Mouse (Mus musculus) G1E (cell line): ENCODE measurements around the gene Nfatc2. TPM values are rescaled to one million over a fixed set of nuclear protein-coding genes. Genes with fewer than 3 reads are reported as not detected.

Source experiments
- ATAC-seq: 2 replicates; pipeline ENCODE4 v1.8.0; 2016; ENCODE audit warnings: mild to moderate bottlenecking; ENCODE audit not compliant: insufficient number of reproducible peaks, poor library complexity, low FRiP score, severe bottlenecking; ENCODE audit errors: extremely low read depth
- DNase-seq: peaks from one replicate; pipeline ENCODE4 v3.0.0; 2012; ENCODE audit warnings: low spot score
- H3K27me3 ChIP-seq: 2 replicates; pipeline ENCODE4 v1.6.1; 2012; ENCODE audit warnings: mild to moderate bottlenecking, low read length, inconsistent platforms; ENCODE audit not compliant: insufficient read depth
- H3K36me3 ChIP-seq: replicated peaks from 2 replicates; pipeline ENCODE3; 2012; ENCODE audit warnings: mild to moderate bottlenecking, inconsistent platforms
- H3K4me1 ChIP-seq: 2 replicates; pipeline ENCODE4 v1.6.1; 2012; ENCODE audit warnings: low read depth, low read length, inconsistent platforms, mixed read lengths; ENCODE audit not compliant: insufficient read depth
- H3K4me3 ChIP-seq: 2 replicates; pipeline ENCODE4 v1.5.1; 2012; ENCODE audit warnings: low read depth, mild to moderate bottlenecking, inconsistent platforms, low read length, moderate library complexity, mixed read lengths
- H3K9me3 ChIP-seq: replicated peaks from 2 replicates; pipeline ENCODE4 v1.6.1; 2012; ENCODE audit warnings: inconsistent platforms
- CTCF ChIP-seq: IDR thresholded peaks from 2 replicates; pipeline ENCODE4 v1.5.1; 2012; ENCODE audit warnings: low read depth, low read length, inconsistent platforms, mixed read lengths
- GATA1 ChIP-seq: IDR thresholded peaks from 2 replicates; pipeline ENCODE4 v1.6.1; 2012; ENCODE audit warnings: borderline replicate concordance, low read length, inconsistent platforms, mixed read lengths
- GATA2 ChIP-seq: IDR thresholded peaks from 2 replicates; pipeline ENCODE4 v1.6.1; 2012; ENCODE audit warnings: low read depth, low read length, inconsistent platforms, borderline replicate concordance
- POLR2AphosphoS5 ChIP-seq: IDR thresholded peaks from 2 replicates; pipeline ENCODE4 v1.6.1; 2012; ENCODE audit warnings: low read depth, low read length, inconsistent platforms; ENCODE audit not compliant: insufficient replicate concordance
- TAL1 ChIP-seq: conservative IDR thresholded peaks from 2 replicates; pipeline ENCODE4 v1.6.1; 2012; ENCODE audit warnings: low read depth, low read length, inconsistent platforms, mixed read lengths
- polyA plus RNA-seq: library from polyadenylated mRNA; stranded (reverse); fragments of >175 nt; gene quantifications from 2 replicates; pipeline ENCODE4 v1.2.3, GENCODE M21; 2012
- total RNA-seq, 2 experiments: library from RNA; stranded (forward) in 1 of 2; stranded (reverse) in 1 of 2; fragments of 200-1000 nt in 1 of 2; fragments of >200 nt in 1 of 2; fragmentation: Nextera tagmentation in 1 of 2; gene quantifications; 2 replicates each; pipeline ENCODE4 v1.2.3; 2014 to 2017

Gene Nfatc2
- total and polyA plus RNA-seq, 3 experiments: 0.27 TPM; not detected in 2

GRCm38 (mm10) chr2:168447601-168448000 lies 153.9 kb downstream of the Nfatc2 start:
- ATAC-seq (no peak), DNase-seq (no peak)
- Histone ChIP-seq H3K9me3 (peaks cover 87% of the 10 kb centered on the region), H3K27me3 (no peaks in the 10 kb centered on the region), H3K4me1 (no peaks in the 10 kb centered on the region), H3K36me3 (no peaks in the 10 kb centered on the region), H3K4me3 (no peak overlapping the region)
- no peak for TF ChIP-seq GATA1
- no peak for TF ChIP-seq TAL1
- TF ChIP-seq GATA2: no peak
- no peak for TF ChIP-seq POLR2AphosphoS5
- no peak for TF ChIP-seq CTCF

- no peak for DNase-seq
- ATAC-seq: no peak
- H3K27me3 ChIP-seq: no peaks in the 10 kb centered on the region
These were observed 156.1 kb downstream of the Nfatc2 start for GRCm38 (mm10) chr2:168445211-168445810.

GRCm38 (mm10) chr2:168444126-168444525 lies 157.3 kb downstream of the Nfatc2 start:
- ATAC-seq (no peak), DNase-seq (no peak)
- Histone ChIP-seq H3K27me3 (no peaks in the 10 kb centered on the region), H3K4me1 (no peaks in the 10 kb centered on the region), H3K36me3 (no peaks in the 10 kb centered on the region), H3K4me3 (no peak overlapping the region), H3K9me3 (peaks cover 89% of the 10 kb centered on the region)
- TF ChIP-seq POLR2AphosphoS5 (no peak), TAL1 (no peak), GATA2 (no peak), CTCF (no peak), GATA1 (no peak)

More at GRCm38 (mm10) chr2:168445211-168445810, 156.1 kb downstream of the Nfatc2 start:
- H3K4me1 ChIP-seq: no peaks in the 10 kb centered on the region
- peaks cover 89% of the 10 kb centered on the region for H3K9me3 ChIP-seq
- no peak overlapping the region for H3K4me3 ChIP-seq
- no peak for TF ChIP-seq GATA1
- no peak for TF ChIP-seq POLR2AphosphoS5
- TF ChIP-seq TAL1: no peak
- TF ChIP-seq CTCF: no peak
- H3K36me3 ChIP-seq: no peaks in the 10 kb centered on the region

GRCm38 (mm10) chr2:168441494-168441893 lies 160.0 kb downstream of the Nfatc2 start:
- H3K4me1 ChIP-seq: no peaks in the 10 kb centered on the region
- H3K4me3 ChIP-seq: no peak overlapping the region
- TF ChIP-seq GATA2 (no peak), GATA1 (no peak), CTCF (no peak), POLR2AphosphoS5 (no peak), TAL1 (no peak)
- H3K9me3 ChIP-seq: peaks cover 95% of the 10 kb centered on the region
- H3K36me3 ChIP-seq: no peaks in the 10 kb centered on the region
- no peak for DNase-seq
- ATAC-seq: no peak
- no peaks in the 10 kb centered on the region for H3K27me3 ChIP-seq

GRCm38 (mm10) chr2:168440918-168441328 lies 160.5 kb downstream of the Nfatc2 start:
- TF ChIP-seq GATA1 (no peak), POLR2AphosphoS5 (no peak), GATA2 (no peak), CTCF (no peak), TAL1 (no peak)
- DNase-seq (no peak), ATAC-seq (no peak)
- Histone ChIP-seq H3K27me3 (no peaks in the 10 kb centered on the region), H3K36me3 (no peaks in the 10 kb centered on the region), H3K4me1 (no peaks in the 10 kb centered on the region), H3K9me3 (peaks cover 95% of the 10 kb centered on the region), H3K4me3 (no peak overlapping the region; the same call in 1 of the 2 replicates)

GRCm38 (mm10) chr2:168438981-168439452 lies 162.4 kb downstream of the Nfatc2 start:
- H3K36me3 ChIP-seq: no peaks in the 10 kb centered on the region
- no peak overlapping the region for H3K4me3 ChIP-seq
- ATAC-seq (no peak), DNase-seq (no peak)
- TF ChIP-seq GATA2 (no peak), CTCF (no peak), TAL1 (no peak), GATA1 (no peak), POLR2AphosphoS5 (no peak)
- H3K9me3 ChIP-seq: peaks cover 95% of the 10 kb centered on the region
- H3K27me3 ChIP-seq: no peaks in the 10 kb centered on the region
- H3K4me1 ChIP-seq: no peaks in the 10 kb centered on the region
